Mouse (Mus musculus) thymus, postnatal 14 days (tissue): ENCODE measurements around the gene Ikbke.
A peak's percentile ranks its signal among the peaks of the same experiment; 100 is the strongest.

Experiments
- DNase-seq: peaks from one replicate; pipeline ENCODE4 v3.0.0; 2021

Gene Ikbke

DNA sequence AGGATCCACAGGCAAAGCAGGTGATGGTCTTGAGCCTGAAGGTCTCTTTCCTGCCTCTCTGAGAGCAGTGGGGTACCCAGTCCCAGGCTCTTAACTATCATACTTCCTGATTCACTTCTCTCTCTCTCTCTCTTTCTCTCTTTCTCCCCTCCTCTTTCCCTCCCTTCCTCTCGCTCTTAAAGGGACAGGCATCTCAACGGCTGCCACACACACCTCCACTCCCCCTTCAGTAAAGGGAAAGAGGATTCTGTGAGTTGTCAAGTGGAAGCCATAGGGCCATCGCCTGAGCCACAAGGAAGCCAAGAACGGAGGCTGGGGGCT lies at the start of gene Ikbke:
Gene Ikbke (minus strand): TSS at position 151 of the 321 bp plus-strand sequence.
- DNase-seq: peak; percentile 51

- peak; percentile 67 for DNase-seq
Measured at GRCm38 (mm10) chr1:131329093-131329492, 49.7 kb upstream of the Ikbke start.

DNA sequence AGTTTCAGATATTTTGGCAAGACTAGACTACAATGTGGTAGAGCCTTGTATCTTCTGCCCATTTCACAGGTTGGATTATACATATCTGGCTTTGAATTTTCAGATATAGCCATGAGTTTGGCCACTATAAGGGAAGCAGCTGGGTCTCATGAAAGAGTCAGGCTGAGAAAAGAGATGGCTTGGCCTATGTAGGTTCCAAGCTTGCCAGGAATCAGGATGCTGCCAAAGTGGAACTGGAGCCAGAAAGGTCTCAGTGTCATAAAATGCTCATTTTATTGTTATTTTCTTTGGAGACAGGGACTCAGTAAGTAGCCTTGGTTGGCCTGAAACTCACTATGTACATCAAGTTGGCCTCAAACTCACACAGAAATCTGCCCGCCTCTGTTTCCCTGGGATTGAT lies 47.8 kb upstream of the Ikbke start:
- no peak for DNase-seq

GRCm38 (mm10) chr1:131324816-131325463 lies 45.5 kb upstream of the Ikbke start:
- DNase-seq: peak; percentile 33

DNA sequence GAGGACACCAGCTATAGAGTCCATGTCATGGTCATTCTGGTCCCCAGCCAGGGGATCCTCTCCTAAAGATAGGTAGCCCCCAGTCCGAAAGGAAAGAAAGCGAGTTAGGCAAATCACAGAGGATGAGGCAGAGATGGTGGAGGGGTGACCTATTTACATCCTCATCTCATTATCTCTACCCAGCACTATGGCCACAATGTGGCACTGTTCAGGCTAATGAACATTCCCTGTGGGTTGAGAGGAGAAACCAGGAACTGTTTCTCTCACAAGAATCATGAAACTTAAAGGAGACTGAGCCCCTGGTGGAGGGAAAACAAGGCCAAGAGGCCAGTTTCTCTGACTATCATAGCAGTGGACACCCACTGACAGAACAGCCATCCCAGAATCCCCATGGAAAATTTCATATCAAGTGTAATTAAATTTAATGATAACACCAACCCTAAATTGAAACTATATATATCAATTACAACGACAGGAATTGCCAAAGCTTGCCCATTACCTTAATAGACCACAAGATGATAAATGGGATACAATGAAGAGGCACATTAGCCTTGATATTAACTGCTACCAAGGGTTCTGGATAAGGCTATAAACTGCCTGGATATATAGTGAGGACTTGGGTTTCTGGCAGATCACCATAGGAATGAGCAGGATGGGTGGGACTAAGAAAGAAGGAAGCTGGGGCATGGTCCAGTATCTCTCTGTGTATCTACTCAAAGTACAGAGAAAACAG lies 40.4 kb upstream of the Ikbke start:
- DNase-seq: no peak

- no peak for DNase-seq
Measured at GRCm38 (mm10) chr1:131318397-131318796, 39.0 kb upstream of the Ikbke start.

GRCm38 (mm10) chr1:131317625-131318024 lies 38.2 kb upstream of the Ikbke start:
- no peak for DNase-seq

GRCm38 (mm10) chr1:131311284-131311683 lies 31.9 kb upstream of the Ikbke start:
- DNase-seq: no peak

DNA sequence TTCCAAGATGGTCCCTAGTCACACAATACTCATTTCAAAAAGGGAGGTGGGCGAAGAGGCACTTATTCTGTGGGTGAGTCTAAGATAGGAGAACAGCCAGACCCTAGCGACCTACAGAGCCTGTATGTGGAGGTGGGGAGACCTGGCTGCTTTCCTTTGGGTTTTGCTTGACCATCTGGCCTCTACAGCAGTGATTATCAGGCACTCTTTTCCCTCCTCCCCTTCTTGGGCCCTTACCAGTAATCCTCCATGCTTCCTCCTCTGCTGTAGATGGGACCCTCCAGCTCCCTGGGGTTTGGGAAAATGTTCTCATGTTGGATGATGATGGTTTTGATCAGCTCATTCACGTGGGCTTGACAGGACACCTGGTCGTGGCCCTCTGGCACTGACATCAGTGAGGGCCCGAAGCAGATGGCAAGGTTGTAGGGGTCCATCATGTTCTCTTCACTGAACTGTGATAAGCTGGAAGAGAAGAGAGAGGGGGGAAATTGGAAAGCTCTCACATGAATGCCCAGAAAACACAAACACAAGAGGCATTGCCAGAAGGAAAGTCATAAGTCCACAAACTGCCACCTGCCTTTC lies 30.9 kb upstream of the Ikbke start:
- DNase-seq: no peak

DNA sequence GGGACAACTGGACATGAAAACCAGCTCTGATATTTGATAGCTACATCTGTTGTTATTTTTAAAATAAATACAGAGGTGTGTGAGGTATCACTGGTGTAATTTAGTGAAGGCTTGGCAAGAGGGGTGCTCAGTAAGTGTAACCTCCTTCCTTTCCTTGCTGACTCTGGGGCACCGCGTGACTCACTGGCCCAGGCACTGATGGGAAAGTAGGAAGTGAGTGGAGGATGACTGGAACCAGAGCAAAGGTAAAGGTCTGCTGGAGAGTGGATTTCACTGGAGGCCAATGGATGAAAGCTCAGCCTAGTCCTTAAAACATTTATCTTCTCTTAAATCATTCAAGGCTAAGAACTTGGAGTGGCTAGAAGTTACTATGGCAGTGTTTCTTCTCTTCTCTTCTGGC lies 21.3 kb upstream of the Ikbke start:
- no peak for DNase-seq

DNA sequence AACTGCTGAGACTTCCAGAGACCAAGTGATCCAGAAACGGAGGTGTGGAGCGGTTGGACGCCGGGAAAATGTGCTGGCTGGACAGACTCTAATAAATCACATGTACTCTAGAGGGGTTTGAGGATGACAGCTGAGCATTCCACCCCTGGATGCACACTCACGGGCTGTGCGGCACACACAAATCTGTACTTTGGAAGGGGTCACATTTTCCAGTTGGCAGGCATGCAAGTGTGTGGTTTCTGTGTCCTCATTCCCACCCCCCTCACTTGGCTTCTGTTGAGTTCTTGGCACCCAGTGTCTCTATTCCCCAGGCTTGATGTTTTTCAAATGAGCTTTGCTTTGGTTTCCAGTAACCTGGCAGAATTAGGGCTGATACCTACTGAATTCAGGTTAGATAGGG lies 20.4 kb upstream of the Ikbke start:
- no peak for DNase-seq

- DNase-seq: no peak
Measured at GRCm38 (mm10) chr1:131299240-131299639, 19.8 kb upstream of the Ikbke start.

- no peak for DNase-seq
Measured at GRCm38 (mm10) chr1:131298171-131298570, 18.8 kb upstream of the Ikbke start.

DNA sequence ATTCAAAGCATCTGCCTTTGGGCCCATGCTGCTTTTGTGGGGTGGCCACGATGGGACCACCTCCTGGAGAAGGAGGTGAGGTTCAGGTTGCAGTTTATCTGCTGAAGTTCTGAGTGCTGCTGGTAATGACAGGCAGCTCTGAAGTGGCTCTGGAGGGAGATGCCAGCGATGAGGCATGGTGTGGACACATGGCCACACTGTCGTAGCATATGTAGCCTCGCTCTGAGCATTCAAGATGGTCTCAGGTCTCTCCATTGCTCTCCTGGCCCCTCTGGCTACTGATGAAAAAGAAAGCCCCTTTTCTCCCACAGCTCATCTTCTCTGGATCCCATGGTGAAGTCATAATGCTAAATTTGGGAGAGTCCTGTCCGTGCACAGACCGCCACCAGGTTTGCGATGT lies 17.3 kb upstream of the Ikbke start:
- no peak for DNase-seq

DNA sequence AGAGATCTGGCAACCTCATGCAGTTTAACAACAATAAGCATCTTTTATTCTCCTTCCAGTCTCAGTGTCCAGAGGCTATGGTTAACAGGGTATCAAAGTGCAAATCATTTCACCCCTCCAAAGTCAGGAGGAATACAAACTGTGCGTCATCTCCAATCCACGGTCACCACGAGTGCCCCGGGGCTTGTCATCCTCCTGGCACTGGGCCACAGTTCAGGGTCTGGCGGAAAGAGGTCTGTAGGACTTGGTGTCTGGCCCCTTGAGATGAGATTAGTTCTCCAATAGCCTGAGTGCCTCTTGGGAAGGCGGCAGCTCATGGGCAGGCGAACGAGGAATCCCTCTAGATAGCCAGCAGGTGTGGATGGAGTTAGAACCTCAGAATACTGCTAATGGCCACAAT lies 15.8 kb upstream of the Ikbke start:
- DNase-seq: no peak

GRCm38 (mm10) chr1:131293922-131294250 lies 14.5 kb upstream of the Ikbke start:
- DNase-seq: no peak

GRCm38 (mm10) chr1:131293221-131293921 lies 14.0 kb upstream of the Ikbke start:
- no peak for DNase-seq

DNA sequence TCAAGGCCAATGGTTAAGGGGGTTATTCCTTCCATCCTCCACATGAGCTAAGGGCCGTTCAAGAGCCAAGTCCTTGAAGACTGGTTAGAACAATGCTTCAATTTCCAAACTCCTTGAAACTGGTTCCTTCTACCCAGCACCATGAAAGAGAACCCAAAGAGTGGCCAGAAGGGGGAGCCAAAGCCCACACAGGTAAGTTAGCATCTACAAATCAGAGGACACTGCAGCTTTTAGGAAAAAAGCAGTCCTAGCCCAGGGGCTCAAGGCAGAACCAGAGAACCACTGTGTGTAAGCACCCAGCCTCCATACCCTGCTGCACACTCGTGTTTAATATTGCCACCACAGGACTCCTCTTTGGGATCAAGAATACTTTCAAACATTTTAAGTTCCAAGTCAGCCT lies 11.2 kb upstream of the Ikbke start:
- peak; percentile 82 for DNase-seq

- no peak for DNase-seq
Measured at GRCm38 (mm10) chr1:131288938-131289337, 9.5 kb upstream of the Ikbke start.

GRCm38 (mm10) chr1:131287267-131287666 lies 7.9 kb upstream of the Ikbke start:
- no peak for DNase-seq

DNA sequence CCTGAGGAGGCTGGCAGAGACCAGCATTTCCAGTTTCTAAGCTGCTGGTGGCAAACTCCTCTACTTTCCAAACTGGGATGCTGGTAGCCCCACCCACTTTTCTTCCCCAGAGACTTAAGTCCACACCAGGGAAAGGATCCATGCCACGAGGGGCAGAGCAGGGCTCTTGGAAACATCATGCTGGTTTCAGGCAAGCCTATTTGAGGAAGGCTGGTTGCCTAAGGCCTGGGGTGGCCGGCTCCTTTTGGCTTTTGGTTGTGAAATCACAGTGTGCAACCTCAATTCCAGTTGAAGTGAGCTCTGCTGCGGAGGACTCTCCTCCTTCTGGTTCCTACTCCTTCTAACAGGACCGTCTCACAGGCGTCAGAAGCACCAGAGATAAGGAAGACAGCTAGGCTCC lies 7.4 kb upstream of the Ikbke start:
- no peak for DNase-seq

DNA sequence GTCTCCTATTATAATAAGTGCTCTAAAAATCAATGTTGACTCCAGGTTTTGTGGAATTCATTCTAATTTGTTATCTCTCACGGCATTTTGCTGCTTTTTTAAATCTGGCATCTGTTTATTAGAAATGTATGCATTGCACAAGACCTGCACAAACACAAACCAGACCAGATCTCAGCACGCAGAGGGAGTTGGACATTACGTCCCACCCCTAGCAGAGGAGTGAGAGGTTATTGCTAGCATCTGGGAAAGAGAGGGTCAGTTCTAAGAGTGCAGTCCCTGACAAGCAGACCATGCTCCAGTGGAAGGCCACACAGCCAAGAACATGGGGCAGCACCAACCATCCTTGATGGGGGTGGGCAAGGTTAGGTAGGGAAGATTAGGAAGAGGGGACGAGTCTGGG lies 5.2 kb upstream of the Ikbke start:
- no peak for DNase-seq

GRCm38 (mm10) chr1:131284167-131284566 lies 4.8 kb upstream of the Ikbke start:
- DNase-seq: no peak

DNA sequence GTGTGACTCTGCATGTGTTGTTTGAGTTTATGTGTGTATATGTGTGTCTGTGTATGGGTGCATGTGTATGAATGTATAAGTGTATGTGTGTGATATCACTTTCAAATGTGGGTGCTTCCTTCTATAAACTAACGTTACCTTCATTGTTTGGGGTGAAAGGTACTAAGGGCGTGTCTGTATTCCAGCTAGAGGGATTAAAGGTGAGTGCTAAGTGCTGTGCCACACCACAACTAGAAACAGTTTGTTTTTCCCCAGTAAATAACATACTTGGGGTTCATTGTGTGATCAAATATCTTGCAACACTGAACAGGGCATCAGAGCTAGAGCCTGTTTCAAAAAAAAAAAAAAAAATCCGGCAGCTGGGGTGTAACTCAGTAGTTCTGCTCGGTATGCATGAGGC lies 2.3 kb upstream of the Ikbke start:
- DNase-seq: no peak
